Mouse (Mus musculus): ENCODE data around the gene Olfr959. TPM values are rescaled to one million over a fixed set of nuclear protein-coding genes. Genes with fewer than 3 reads are reported as not detected.

Gene Olfr959
- polyA plus RNA-seq, 1 experiment from 2014 or later = not detected

- Histone ChIP-seq H3K27me3 (no peaks in the 10 kb centered on the region), H3K9me3 (no peaks in the 10 kb centered on the region), H3K27ac (peak overlapping the region; percentile 85), H3K36me3 (no peaks in the 10 kb centered on the region), H3K9ac (no peak overlapping the region; the same call in 1 of the 2 replicates), H3K4me3 (no peak overlapping the region), H3K4me2 (0 out of 2 replicates have a peak overlapping the region, but pooled peaks have one; percentile 13), H3K4me1 (replicated peaks) (peaks cover 10% of the 10 kb centered on the region)
- 35% methylated on average over 3 of the region's 3 CpGs for whole genome bisulfite sequencing
- ATAC-seq (ENCODE audit: low FRiP score) = peak; percentile 95
Observed at GRCm38 (mm10) chr9:39557529-39558348, 17.6 kb downstream of the Olfr959 start.

- ATAC-seq (ENCODE audit: low FRiP score) = no peak
Observed at GRCm38 (mm10) chr9:39553946-39554345, 21.4 kb downstream of the Olfr959 start, which contains the start of gene Olfr958. Gene Olfr958, minus strand, starts transcription at chr9:39554054.

GRCm38 (mm10) chr9:39550806-39551205, 24.6 kb downstream of the Olfr959 start:
- Histone ChIP-seq H3K4me2 (no peak overlapping the region), H3K27me3 (no peaks in the 10 kb centered on the region), H3K9me3 (no peaks in the 10 kb centered on the region), H3K4me3 (no peak overlapping the region), H3K9ac (no peak overlapping the region), H3K4me1 (replicated peaks) (no peaks in the 10 kb centered on the region), H3K36me3 (no peaks in the 10 kb centered on the region), H3K27ac (no peak overlapping the region)
- no peak for ATAC-seq (ENCODE audit: low FRiP score)
- 80% methylated on average over 5 of the region's 5 CpGs for WGBS

More at GRCm38 (mm10) chr9:39553946-39554345, 21.4 kb downstream of the Olfr959 start, which contains the start of gene Olfr958:
- no peak within 1 kb of the TSS for H3K27ac ChIP-seq
- H3K9me3 ChIP-seq = no peaks in the 10 kb centered on the region
- no peak within 1 kb of the TSS for H3K4me2 ChIP-seq
- H3K27me3 ChIP-seq = no peaks in the 10 kb centered on the region
- WGBS = 51% methylated on average over 2 of the region's 2 CpGs
- no peak within 1 kb of the TSS for H3K4me3 ChIP-seq
- H3K9ac ChIP-seq = no peak within 1 kb of the TSS
- no peaks in the 10 kb centered on the region for H3K36me3 ChIP-seq
- H3K4me1 ChIP-seq (replicated peaks) = peaks cover 10% of the 10 kb centered on the region

- no peak overlapping the region for H3K4me3 ChIP-seq
- no peaks in the 10 kb centered on the region for H3K27me3 ChIP-seq
- H3K4me1 ChIP-seq (replicated peaks) = no peaks in the 10 kb centered on the region
- ATAC-seq (ENCODE audit: low FRiP score) = no peak
- 76% methylated on average over 1 of the region's 1 CpGs for WGBS
- no peak overlapping the region for H3K27ac ChIP-seq
- no peaks in the 10 kb centered on the region for H3K36me3 ChIP-seq
- H3K9me3 ChIP-seq = no peaks in the 10 kb centered on the region
- no peak overlapping the region for H3K4me2 ChIP-seq
- H3K9ac ChIP-seq = no peak overlapping the region
Observed at GRCm38 (mm10) chr9:39523616-39524285, 51.6 kb downstream of the Olfr959 start.

Other genes with a start within 250 kb of the Olfr959 start
- gene Olfr948, start 249.5 kb downstream of the Olfr959 start, polyA plus RNA-seq (2015; fragmentation: Nextera tagmentation; extraction: Ambion mirVana) = not detected in 2 replicates
- not detected in 2 replicates for gene Olfr951, start 188.2 kb downstream of the Olfr959 start, polyA plus RNA-seq (2015; fragmentation: Nextera tagmentation; extraction: Ambion mirVana)
- gene Olfr952, start 148.4 kb downstream of the Olfr959 start, polyA plus RNA-seq (2015; fragmentation: Nextera tagmentation; extraction: Ambion mirVana) = not detected in 2 replicates
- gene Olfr954, start 118.9 kb downstream of the Olfr959 start, polyA plus RNA-seq (2015; fragmentation: Nextera tagmentation; extraction: Ambion mirVana) = not detected in 2 replicates
- gene Olfr955, start 103.6 kb downstream of the Olfr959 start, polyA plus RNA-seq (2015; fragmentation: Nextera tagmentation; extraction: Ambion mirVana) = not detected in 2 replicates
- not detected in 2 replicates for gene Olfr44, start 81.6 kb downstream of the Olfr959 start, polyA plus RNA-seq (2015; fragmentation: Nextera tagmentation; extraction: Ambion mirVana)
- gene Olfr957, start 59.8 kb downstream of the Olfr959 start, polyA plus RNA-seq (2015; fragmentation: Nextera tagmentation; extraction: Ambion mirVana) = not detected in 2 replicates
- gene Olfr958, start 21.5 kb downstream of the Olfr959 start, polyA plus RNA-seq (2015; fragmentation: Nextera tagmentation; extraction: Ambion mirVana) = not detected in 2 replicates
- gene AW551984, start 28.8 kb upstream of the Olfr959 start, polyA plus RNA-seq (2015; fragmentation: Nextera tagmentation; extraction: Ambion mirVana) = 63.0 and 69.8 TPM in 2 replicates
- gene Olfr148, start 35.1 kb upstream of the Olfr959 start, polyA plus RNA-seq (2015; fragmentation: Nextera tagmentation; extraction: Ambion mirVana) = not detected in 2 replicates
- gene Olfr960, start 45.8 kb upstream of the Olfr959 start, polyA plus RNA-seq (2015; fragmentation: Nextera tagmentation; extraction: Ambion mirVana) = not detected in 2 replicates
- not detected in 2 replicates for gene Olfr961, start 69.5 kb upstream of the Olfr959 start, polyA plus RNA-seq (2015; fragmentation: Nextera tagmentation; extraction: Ambion mirVana)
- gene Olfr963, start 91.6 kb upstream of the Olfr959 start, polyA plus RNA-seq (2015; fragmentation: Nextera tagmentation; extraction: Ambion mirVana) = not detected in 2 replicates
- not detected in 2 replicates for gene Olfr149, start 131.5 kb upstream of the Olfr959 start, polyA plus RNA-seq (2015; fragmentation: Nextera tagmentation; extraction: Ambion mirVana)
- not detected in 2 replicates for gene Olfr965, start 135.8 kb upstream of the Olfr959 start, polyA plus RNA-seq (2015; fragmentation: Nextera tagmentation; extraction: Ambion mirVana)
- gene Olfr150, start 155.4 kb upstream of the Olfr959 start, polyA plus RNA-seq (2015; fragmentation: Nextera tagmentation; extraction: Ambion mirVana) = not detected in 2 replicates
- gene Olfr967, start 170.7 kb upstream of the Olfr959 start, polyA plus RNA-seq (2015; fragmentation: Nextera tagmentation; extraction: Ambion mirVana) = not detected in 2 replicates
- gene Olfr968, start 207.7 kb upstream of the Olfr959 start, polyA plus RNA-seq (2015; fragmentation: Nextera tagmentation; extraction: Ambion mirVana) = not detected in 2 replicates
- not detected in 2 replicates for gene Olfr969, start 215.4 kb upstream of the Olfr959 start, polyA plus RNA-seq (2015; fragmentation: Nextera tagmentation; extraction: Ambion mirVana)
- gene Olfr970, start 233.3 kb upstream of the Olfr959 start, polyA plus RNA-seq (2015; fragmentation: Nextera tagmentation; extraction: Ambion mirVana) = not detected in 2 replicates

All from hindbrain, embryonic 13.5 days (tissue).